Mouse (Mus musculus) 3134 (cell line): ENCODE measurements around the gene Ccdc142.

Experiments
- DNase-seq: peaks from one replicate; pipeline ENCODE4 v3.0.0-alpha.2; 2011; ENCODE audit warnings: low spot score; ENCODE audit not compliant: insufficient read length; ENCODE audit errors: extremely low read depth

Gene Ccdc142

GRCm38 (mm10) chr6:83101316-83101687, at the start of gene Ccdc142, which contains the start of gene Gm42688:
Gene Ccdc142, plus strand, starts transcription at chr6:83101601.
Gene Gm42688, plus strand, starts transcription at chr6:83101617.
- no peak for DNase-seq

GRCm38 (mm10) chr6:83053136-83053960, 48.1 kb upstream of the Ccdc142 start:
- DNase-seq: peak; percentile 59

GRCm38 (mm10) chr6:83054074-83054851, 47.1 kb upstream of the Ccdc142 start, which contains the start of gene Aup1:
Gene Aup1, plus strand, starts transcription at chr6:83054521.
- DNase-seq: peak; percentile 98

DNA sequence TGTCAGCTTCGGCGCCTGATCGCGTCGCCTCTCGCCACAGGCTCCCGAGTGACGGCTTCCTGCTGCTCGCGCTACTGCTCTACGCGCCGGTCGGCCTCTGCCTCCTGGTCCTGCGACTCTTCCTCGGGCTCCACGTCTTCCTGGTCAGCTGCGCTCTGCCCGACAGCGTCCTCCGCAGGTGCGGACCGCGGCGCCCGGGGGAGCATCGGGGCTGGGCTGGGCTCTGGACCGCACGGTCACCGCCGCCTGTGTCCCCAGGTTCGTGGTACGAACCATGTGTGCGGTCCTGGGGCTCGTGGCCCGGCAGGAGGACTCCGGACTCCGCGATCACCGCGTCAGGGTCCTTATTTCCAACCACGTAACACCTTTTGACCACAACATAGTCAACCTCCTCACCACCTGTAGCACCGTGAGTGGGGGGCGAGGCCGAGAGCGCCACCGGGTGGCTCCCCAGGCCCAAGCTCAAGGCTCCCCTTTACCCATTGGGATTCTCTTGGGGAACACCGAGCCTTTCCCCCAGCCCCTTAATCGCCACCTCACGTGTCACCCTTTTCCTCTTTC, 46.5 kb upstream of the Ccdc142 start, which contains the start of gene Htra2:
Htra2 (minus strand) TSS at position 403 of the 561 bp plus-strand sequence.
- DNase-seq: no peak

- DNase-seq: no peak
These were observed 43.6 kb upstream of the Ccdc142 start, which contains the start of gene Dqx1 for GRCm38 (mm10) chr6:83057790-83058189. Gene Dqx1, plus strand, starts transcription at chr6:83057844.

GRCm38 (mm10) chr6:83058725-83059124, 42.7 kb upstream of the Ccdc142 start:
- DNase-seq: no peak

GRCm38 (mm10) chr6:83065995-83066394, 35.4 kb upstream of the Ccdc142 start:
- DNase-seq: no peak

- DNase-seq: no peak
These were observed 35.0 kb upstream of the Ccdc142 start for GRCm38 (mm10) chr6:83066441-83066840.

DNA sequence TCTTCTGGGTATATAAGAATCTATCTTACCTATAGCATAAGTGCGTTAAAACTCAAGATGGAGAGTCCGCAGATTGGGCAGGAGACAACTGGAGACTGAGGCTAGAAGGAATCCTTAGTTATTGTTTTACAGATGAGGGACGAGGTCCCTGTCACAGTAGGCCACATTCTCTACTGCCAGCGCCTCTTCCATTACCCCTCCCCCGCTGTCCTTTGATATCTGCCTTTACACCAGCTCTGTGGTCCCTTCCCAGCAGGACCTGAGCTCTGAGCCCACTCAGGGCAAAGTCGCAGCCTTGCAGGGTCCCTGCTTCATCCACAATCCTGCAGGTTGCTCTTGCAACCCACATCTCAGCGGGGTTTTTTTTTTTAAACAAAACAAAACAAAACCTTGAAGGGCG, 33.2 kb upstream of the Ccdc142 start:
- DNase-seq: no peak

DNA sequence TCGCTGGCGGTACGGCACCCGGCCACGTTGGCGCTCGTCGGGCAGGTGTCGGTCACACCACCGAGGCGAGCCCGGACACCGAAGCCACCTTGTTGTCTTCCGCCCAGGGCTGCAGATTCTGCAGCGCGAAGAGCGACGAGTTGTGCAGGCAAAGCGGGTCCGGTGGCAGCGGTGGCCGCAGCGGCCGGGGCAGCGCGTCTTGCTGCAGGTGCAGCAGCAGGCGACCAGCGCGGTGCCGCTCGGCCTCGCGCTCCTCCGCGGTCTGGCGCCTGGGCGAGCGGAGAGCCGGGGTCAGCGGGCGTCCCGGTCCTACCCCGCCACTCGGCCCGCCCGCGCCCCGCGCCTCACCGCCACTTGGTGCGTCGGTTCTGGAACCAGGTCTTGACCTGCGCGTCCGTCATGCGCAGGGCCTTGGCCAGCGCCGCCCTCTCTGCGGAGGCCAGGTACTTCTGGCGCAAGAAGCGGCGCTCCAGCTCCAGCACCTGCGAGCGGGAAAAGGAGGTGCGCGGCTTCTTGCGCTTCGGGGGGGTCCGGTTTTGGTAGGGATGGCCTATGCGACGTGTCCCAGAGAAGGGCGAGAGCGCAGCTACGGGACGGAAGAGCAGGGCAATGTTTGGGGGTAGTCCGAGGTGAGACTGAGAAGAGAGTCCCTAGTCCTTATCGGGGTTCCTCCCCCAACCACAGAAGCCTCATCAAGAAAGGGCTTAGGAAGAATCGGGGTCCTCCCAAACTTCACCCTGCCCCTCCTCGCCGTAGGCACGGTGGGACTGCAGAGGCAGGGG, 32.5 kb upstream of the Ccdc142 start:
- no peak for DNase-seq

- no peak for DNase-seq
These were observed 31.7 kb upstream of the Ccdc142 start for GRCm38 (mm10) chr6:83069488-83070246.

DNA sequence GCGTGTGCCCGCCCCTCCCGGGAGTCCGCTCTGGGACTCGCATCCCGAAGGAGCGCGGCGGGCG, 31.3 kb upstream of the Ccdc142 start, which contains the start of gene Tlx2:
Tlx2 (minus strand) TSS at position 47 of the 64 bp plus-strand sequence.
- DNase-seq: no peak

- DNase-seq: no peak
These were observed 30.8 kb upstream of the Ccdc142 start for GRCm38 (mm10) chr6:83070311-83071219.

DNA sequence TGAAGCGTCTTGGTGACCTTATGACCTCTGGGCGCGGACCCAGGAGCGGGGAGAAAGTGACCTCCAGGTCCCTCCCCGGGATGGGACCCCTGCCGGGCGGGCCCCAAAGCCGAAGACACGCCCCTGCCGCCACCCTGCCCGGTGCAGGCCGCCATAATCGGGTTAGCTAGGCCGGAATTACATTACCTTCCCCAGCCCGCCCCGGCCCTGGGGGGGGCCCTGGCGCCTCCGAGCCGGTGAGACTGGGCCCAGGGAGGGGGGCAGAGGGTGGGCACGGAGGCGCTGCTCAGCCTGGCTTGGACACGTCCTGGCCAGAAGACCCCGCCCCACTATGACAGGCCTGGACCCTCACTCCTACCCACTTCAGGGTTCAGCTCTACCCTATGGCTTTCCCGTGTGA, 30.2 kb upstream of the Ccdc142 start:
- no peak for DNase-seq

DNA sequence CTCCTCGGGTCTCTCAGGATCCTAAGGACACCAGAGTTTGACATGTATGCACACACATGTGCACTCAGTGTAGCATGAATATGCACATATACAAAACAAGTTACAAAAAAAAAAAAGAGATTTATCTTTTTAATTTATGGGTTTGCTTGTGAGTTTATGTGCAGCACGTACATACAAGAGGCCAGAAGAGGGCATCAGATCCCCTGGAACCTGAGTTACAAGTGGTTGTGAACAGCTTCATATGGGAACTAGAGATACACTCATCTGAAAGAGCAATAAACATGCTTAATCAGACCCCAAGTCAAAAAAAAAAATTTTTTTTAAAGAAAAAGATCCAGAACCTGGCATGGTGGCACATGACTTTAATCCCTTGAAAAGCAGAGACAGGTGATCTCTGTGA, 26.4 kb upstream of the Ccdc142 start:
- no peak for DNase-seq

DNA sequence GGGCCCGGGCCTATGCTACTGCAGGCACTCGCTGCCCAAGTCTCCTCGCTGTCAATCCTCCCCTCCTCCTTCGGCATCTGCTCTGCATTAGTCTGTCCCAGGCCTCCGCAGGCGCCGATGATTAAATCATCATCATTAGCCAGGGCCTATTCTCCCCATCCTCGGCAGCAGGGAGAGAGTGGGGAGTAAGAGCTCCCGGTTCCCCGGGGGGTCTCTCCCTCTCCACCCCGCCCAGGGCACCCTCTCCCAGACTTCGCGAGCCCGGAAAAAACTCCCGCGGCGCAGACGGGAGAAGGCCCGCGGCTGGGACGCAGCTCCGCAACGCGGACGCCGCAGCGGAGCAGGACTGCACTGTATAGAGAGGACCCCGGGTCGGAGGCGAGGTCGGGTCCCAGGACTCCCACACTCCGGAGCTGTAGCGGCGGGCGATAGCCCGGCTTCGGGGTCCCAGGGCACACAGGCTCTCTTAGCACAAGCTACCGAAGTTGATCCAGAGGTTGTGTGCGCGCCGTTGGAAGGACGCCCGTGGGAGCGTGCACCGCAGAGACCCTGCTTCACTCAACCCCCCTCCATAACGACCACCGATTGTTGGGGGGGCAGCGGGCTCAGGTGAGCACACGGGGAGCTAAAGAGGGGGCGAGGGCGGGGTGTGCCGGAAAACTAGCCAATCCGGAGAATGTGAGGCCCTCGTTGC, 23.6 kb upstream of the Ccdc142 start, which contains the start of gene Pcgf1:
Pcgf1 (plus strand) TSS at position 240 of the 694 bp plus-strand sequence.
- no peak for DNase-seq

- DNase-seq: peak; percentile 96
These were observed 23.0 kb upstream of the Ccdc142 start for GRCm38 (mm10) chr6:83078324-83078858.

- no peak for DNase-seq
These were observed 21.2 kb upstream of the Ccdc142 start for GRCm38 (mm10) chr6:83080210-83080609.
